Mouse (Mus musculus) erythroblast, embryonic 14.5 days (primary cell): Measurements from ENCODE around the gene Rnf215. TPM values are rescaled to one million over a fixed set of nuclear protein-coding genes. Genes with fewer than 3 reads are reported as not detected.
A peak's percentile ranks its signal among the peaks of the same experiment; 100 is the strongest.
"Not testable (repeated sequence)": the region's sequence is repeated elsewhere in the genome, so short reads cannot be mapped to it uniquely, and the experiment has no call there.

Source experiments
- H3K27me3 ChIP-seq: 2 replicates; pipeline ENCODE4 v1.6.1; 2012; ENCODE audit warnings: inconsistent platforms; ENCODE audit not compliant: control insufficient read depth
- H3K36me3 ChIP-seq: 2 replicates; pipeline ENCODE4 v1.6.1; 2012; ENCODE audit warnings: mild to moderate bottlenecking, inconsistent platforms; ENCODE audit not compliant: control insufficient read depth
- H3K4me1 ChIP-seq: 2 replicates; pipeline ENCODE4 v1.6.1; 2012; ENCODE audit warnings: inconsistent platforms; ENCODE audit not compliant: control insufficient read depth
- H3K4me3 ChIP-seq: replicated peaks from 2 replicates; pipeline ENCODE3; 2012; ENCODE audit warnings: moderate library complexity, mild to moderate bottlenecking, inconsistent platforms
- H3K9me3 ChIP-seq: 2 replicates; pipeline ENCODE4 v1.6.1; 2012; ENCODE audit warnings: low read length, inconsistent platforms, mixed read lengths; ENCODE audit not compliant: control insufficient read depth
- GATA1 ChIP-seq: IDR thresholded peaks from 2 replicates; pipeline ENCODE4 v1.6.1; 2012; ENCODE audit warnings: low read length, inconsistent platforms, mixed read lengths
- TAL1 ChIP-seq: IDR thresholded peaks from 3 replicates; pipeline ENCODE4 v1.6.1; 2012; ENCODE audit warnings: low read length, inconsistent platforms, mixed read lengths
- polyA plus RNA-seq: library from polyadenylated mRNA; stranded (reverse); fragments of >175 nt; gene quantifications from 2 replicates; pipeline ENCODE4 v1.2.3, GENCODE M21; 2012

Rnf215 gene
- polyA plus RNA-seq, 1 experiment, result 0.83 TPM

DNA sequence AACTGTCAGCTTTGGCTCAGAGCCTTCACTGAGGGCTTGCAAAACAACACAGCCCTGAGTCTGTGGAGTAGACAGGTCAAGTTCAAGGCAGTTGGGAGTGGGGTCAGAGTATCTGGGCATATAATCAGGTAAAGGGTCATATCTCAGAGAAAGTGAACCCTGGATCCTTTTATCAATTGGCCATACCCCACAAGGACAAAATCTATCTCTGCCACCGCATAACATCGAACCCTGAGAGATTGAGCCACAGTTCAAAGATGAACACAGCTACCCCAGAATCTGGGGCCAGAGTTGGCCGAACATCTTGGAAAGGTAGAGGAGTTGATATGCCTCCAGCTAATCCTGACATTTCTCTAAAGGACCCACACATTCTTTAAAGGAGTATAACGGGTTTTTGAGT, 23.0 kb upstream of the Rnf215 start:
- H3K36me3 ChIP-seq, result peaks cover 30% of the 10 kb centered on the region
- H3K27me3 ChIP-seq, result peaks cover 7% of the 10 kb centered on the region

GRCm38 (mm10) chr11:4112861-4113260, 22.1 kb upstream of the Rnf215 start:
- TF ChIP-seq GATA1, result no peak
- no peak for TF ChIP-seq TAL1
- H3K4me3 ChIP-seq, result no peak overlapping the region
- peaks cover 15% of the 10 kb centered on the region for H3K27me3 ChIP-seq
- peaks cover 29% of the 10 kb centered on the region for H3K36me3 ChIP-seq
- peaks cover 29% of the 10 kb centered on the region for H3K4me1 ChIP-seq
- no peaks in the 10 kb centered on the region for H3K9me3 ChIP-seq

More for the DNA sequence above, 23.0 kb upstream of the Rnf215 start:
- H3K9me3 ChIP-seq, result no peaks in the 10 kb centered on the region
- TF ChIP-seq GATA1, result no peak
- TF ChIP-seq TAL1, result no peak
- H3K4me3 ChIP-seq, result no peak overlapping the region
- H3K4me1 ChIP-seq, result peaks cover 21% of the 10 kb centered on the region

DNA sequence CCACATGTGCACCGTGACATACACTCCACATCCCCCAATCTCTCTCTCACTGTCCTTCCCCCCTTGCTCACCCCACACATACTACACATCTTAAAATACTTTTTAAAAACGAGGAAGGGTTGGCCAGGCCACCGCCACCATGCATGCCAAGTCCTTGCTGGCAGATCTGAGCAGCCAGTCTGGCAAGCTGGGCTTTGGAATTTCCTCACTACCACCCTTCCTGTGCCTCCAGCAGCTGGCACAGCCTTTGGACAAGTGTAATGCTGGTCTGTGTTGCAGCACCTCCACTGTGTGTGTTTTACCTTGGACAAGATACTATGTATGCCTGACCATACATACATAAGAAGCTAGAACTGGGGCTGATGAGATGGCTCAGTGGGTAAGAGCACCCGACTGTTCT, 21.5 kb upstream of the Rnf215 start:
- no peaks in the 10 kb centered on the region; the same call in 1 of the 2 replicates for H3K9me3 ChIP-seq
- no peak for TF ChIP-seq TAL1
- TF ChIP-seq GATA1, result no peak
- H3K4me3 ChIP-seq, result no peak overlapping the region
- peaks cover 21% of the 10 kb centered on the region for H3K27me3 ChIP-seq
- peaks cover 36% of the 10 kb centered on the region for H3K4me1 ChIP-seq
- H3K36me3 ChIP-seq, result peaks cover 26% of the 10 kb centered on the region

DNA sequence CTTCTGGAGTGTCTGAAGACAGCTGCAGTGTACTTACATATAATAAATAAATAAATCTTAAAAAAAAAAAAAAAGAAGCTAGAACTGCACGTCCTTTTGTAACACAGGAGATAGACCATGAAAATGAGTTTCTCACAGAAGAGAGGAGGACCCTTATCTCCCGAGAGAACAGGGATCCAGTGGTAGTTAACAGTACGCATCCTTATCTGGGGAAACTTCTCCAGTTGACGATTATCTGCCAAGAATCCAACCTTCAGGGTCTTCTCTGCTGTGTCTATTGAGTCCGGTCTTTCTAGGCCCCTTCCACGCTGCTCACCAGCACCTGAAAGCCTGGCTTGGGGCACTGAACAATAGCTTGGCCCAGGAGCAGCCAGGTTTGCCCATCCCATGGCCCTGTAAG, 21.0 kb upstream of the Rnf215 start:
- H3K4me3 ChIP-seq, result no peak overlapping the region
- H3K36me3 ChIP-seq, result peaks cover 23% of the 10 kb centered on the region
- no peak for TF ChIP-seq TAL1
- TF ChIP-seq GATA1, result no peak
- H3K4me1 ChIP-seq, result peaks cover 40% of the 10 kb centered on the region
- H3K9me3 ChIP-seq, result no peaks in the 10 kb centered on the region; the same call in 1 of the 2 replicates
- H3K27me3 ChIP-seq, result peaks cover 26% of the 10 kb centered on the region

GRCm38 (mm10) chr11:4114541-4114940, 20.5 kb upstream of the Rnf215 start:
- not testable (repeated sequence) for H3K9me3 ChIP-seq, H3K4me3 ChIP-seq
- peaks cover 46% of the 10 kb centered on the region for H3K4me1 ChIP-seq
- peaks cover 18% of the 10 kb centered on the region for H3K36me3 ChIP-seq
- peaks cover 32% of the 10 kb centered on the region for H3K27me3 ChIP-seq

DNA sequence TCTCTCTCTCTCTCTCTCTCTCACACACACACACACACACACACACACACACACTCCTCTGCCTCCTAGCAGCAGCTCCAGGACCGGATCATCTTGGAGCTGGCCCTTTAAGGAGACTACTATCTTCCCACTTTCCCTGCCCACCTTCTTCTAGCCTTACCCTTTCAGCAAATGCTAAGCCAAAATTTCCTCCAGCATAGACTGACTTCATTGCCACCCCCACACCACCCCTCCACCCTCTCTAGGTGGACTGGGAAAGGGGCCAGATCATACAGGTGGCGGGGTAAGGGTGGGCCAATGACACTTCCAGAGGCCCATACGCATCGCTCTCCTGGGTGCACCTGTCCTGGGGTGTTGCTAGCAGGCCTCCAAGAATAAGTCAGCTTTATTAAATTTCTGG, 19.6 kb upstream of the Rnf215 start:
- TF ChIP-seq GATA1 (no peak), TAL1 (no peak)
- H3K27me3 ChIP-seq, result peaks cover 41% of the 10 kb centered on the region
- H3K36me3 ChIP-seq, result peaks cover 16% of the 10 kb centered on the region
- H3K4me1 ChIP-seq, result peaks cover 50% of the 10 kb centered on the region
- no peaks in the 10 kb centered on the region; the same call in 1 of the 2 replicates for H3K9me3 ChIP-seq
- no peak overlapping the region for H3K4me3 ChIP-seq

GRCm38 (mm10) chr11:4116458-4117141, 18.4 kb upstream of the Rnf215 start:
- Histone ChIP-seq H3K4me1 (peaks cover 50% of the 10 kb centered on the region), H3K4me3 (peak overlapping the region; percentile 69), H3K9me3 (no peaks in the 10 kb centered on the region; the same call in 1 of the 2 replicates), H3K27me3 (peaks cover 51% of the 10 kb centered on the region), H3K36me3 (peaks cover 7% of the 10 kb centered on the region; the same call in 1 of the 2 replicates)
- peak; percentile 71 for TF ChIP-seq GATA1
- TF ChIP-seq TAL1, result no peak

DNA sequence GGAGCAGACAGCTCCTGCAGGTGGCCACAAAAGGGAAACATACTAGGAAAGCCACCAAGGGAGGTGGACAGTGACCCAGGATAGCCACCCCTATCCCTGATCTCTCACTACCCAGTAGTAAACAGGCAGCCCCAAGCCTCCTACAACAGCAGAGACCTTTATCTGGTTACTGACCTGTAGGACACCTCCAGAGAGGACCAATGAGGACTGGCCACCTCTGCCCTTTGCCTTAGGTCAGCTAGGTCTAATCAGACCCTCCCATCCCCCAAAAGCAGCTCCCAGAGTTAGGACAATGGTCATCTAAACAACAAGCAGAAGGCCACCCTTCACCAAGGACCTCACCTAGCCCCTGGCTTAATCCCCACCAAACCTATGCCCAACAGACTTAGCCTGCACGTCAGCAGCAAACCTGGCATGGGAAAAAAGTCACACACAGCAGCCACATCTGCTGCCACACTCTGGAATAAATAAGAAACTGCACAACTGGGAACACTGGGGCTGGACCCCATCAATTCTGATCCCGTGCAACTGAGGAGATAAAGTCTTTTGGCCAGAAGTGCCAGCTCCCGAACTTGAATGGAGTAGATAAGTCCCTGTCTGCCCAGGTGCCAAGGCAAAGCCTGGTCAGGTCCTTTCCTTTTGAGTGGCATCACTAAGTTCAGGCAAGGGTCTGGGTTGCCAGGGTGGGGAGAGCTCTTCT, 17.5 kb upstream of the Rnf215 start:
- peak overlapping the region; percentile 69 for H3K4me3 ChIP-seq
- H3K9me3 ChIP-seq, result no peaks in the 10 kb centered on the region; the same call in 1 of the 2 replicates
- H3K4me1 ChIP-seq, result peaks cover 51% of the 10 kb centered on the region
- H3K36me3 ChIP-seq, result peaks cover 7% of the 10 kb centered on the region; the same call in 1 of the 2 replicates
- H3K27me3 ChIP-seq, result peaks cover 53% of the 10 kb centered on the region
- TF ChIP-seq GATA1 (no peak), TAL1 (no peak)

- H3K4me1 ChIP-seq, result peaks cover 58% of the 10 kb centered on the region
- TF ChIP-seq GATA1 (no peak), TAL1 (no peak)
- peaks cover 6% of the 10 kb centered on the region; the same call in 1 of the 2 replicates for H3K36me3 ChIP-seq
- peaks cover 53% of the 10 kb centered on the region for H3K27me3 ChIP-seq
- no peaks in the 10 kb centered on the region; the same call in 1 of the 2 replicates for H3K9me3 ChIP-seq
- peak overlapping the region; percentile 69 for H3K4me3 ChIP-seq
These were observed 16.7 kb upstream of the Rnf215 start for GRCm38 (mm10) chr11:4118081-4118921.
